Mouse (Mus musculus): ENCODE measurements around the gene Szrd1. TPM values are rescaled to one million over a fixed set of nuclear protein-coding genes. Genes with fewer than 3 reads are reported as not detected.

Szrd1 gene
- polyA plus RNA-seq, 1 experiment, result 136 TPM

DNA sequence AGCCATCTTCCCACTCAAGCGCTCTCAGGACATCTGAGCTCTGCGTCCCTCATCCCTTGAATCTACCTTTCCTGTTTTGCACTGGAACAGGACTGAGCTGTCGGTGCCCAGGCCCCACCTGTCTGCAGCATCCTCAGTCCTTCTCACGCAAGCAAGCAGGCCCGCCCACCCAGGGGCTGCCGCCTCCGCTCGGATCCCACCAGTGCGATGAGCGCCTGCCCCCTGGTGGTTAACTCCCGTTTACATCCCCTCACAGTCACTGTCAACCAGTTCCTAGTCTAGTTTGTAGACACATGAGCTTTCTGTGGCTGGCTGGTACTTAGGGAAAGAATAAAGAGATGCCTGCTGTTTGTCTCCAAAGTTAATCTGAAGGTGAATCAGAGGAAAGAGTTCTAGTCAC, 18.9 kb downstream of the Szrd1 start:
- Histone ChIP-seq H3K27me3 (replicated peaks) (no peaks in the 10 kb centered on the region), H3K4me3 (replicated peaks) (no peak overlapping the region), H3K9me3 (no peaks in the 10 kb centered on the region), H3K36me3 (replicated peaks; ENCODE audit: low read length) (peaks cover 77% of the 10 kb centered on the region), H3K4me1 (peaks cover 72% of the 10 kb centered on the region)
- TF ChIP-seq GATA1 (IDR thresholded peaks at IDR 0.05; ENCODE audit: borderline replicate concordance, low read length) (no peak), FLI1 (IDR thresholded peaks at IDR 0.05; ENCODE audit: low read length) (no peak)

DNA sequence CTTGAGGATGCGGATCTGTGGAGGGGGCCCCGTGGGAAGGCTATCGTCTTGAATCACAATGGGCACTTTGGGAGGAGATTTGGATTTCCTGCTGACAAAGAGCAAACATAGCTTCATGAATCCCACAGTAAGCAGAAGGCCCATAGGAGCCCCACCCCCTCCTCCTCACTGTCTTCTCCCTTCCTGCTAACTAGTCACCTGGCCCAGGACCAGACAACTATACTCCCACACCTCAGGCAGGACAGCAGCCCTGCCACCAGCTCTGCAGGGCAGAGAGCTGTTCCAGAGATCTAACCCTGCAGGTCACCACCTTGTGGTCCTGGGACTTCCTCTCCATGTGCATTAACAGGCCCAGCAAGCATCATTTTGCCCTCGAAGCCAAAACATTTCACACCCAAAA, 20.9 kb downstream of the Szrd1 start:
- Histone ChIP-seq H3K4me3 (replicated peaks) (no peak overlapping the region), H3K36me3 (replicated peaks; ENCODE audit: low read length) (peaks cover 88% of the 10 kb centered on the region), H3K27me3 (replicated peaks) (no peaks in the 10 kb centered on the region), H3K4me1 (peaks cover 60% of the 10 kb centered on the region), H3K9me3 (no peaks in the 10 kb centered on the region)
- TF ChIP-seq FLI1 (IDR thresholded peaks at IDR 0.05; ENCODE audit: low read length) (no peak), GATA1 (IDR thresholded peaks at IDR 0.05; ENCODE audit: borderline replicate concordance, low read length) (no peak)

DNA sequence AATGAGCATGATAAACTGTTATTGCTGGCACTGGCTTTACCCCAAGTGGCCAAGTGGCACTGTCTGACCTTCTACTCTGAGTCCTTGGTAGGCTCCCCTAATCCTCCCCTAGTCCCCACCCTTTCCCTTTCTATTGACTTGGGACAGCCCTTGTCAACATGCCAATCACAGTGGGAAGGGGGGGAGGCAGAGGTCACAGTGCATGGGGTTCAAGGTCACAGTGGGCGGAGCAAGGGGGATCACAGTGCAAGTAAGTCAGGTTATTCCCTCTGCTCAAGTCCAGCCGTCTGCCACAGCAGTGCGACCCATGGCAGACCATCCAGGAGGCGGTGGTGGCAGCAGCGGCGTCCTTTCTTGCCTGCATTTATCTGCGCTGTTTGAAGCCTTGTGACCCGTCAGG, 24.2 kb downstream of the Szrd1 start:
- no peaks in the 10 kb centered on the region for H3K27me3 ChIP-seq (replicated peaks)
- H3K9me3 ChIP-seq, result no peaks in the 10 kb centered on the region
- peaks cover 99% of the 10 kb centered on the region for H3K36me3 ChIP-seq (replicated peaks; ENCODE audit: low read length)
- no peak overlapping the region for H3K4me3 ChIP-seq (replicated peaks)
- peaks cover 29% of the 10 kb centered on the region for H3K4me1 ChIP-seq
- no peak for TF ChIP-seq GATA1 (IDR thresholded peaks at IDR 0.05; ENCODE audit: borderline replicate concordance, low read length)
- no peak for TF ChIP-seq FLI1 (IDR thresholded peaks at IDR 0.05; ENCODE audit: low read length)

DNA sequence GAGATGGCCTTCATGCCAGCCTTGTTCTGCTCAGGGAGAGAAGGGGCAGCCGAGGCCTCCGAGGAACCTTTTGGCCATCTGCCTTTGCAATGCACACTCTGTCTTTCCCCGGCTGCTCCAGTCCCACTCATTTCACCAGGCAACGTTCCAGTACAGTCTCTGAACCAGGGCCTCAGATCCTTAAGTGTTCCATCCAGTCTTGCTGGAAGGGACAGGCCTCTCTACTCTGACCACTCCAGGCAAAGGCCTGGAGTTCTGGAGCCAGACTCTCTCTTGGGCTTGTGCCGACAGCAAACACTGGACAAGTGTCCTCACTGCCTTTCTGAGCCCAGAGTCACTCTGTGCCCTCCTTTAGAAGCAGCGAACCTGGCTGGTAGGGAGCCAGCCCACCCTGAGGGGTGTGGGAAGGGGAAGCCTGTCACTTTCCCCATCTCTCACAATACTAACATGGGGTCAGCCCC, 25.0 kb downstream of the Szrd1 start:
- H3K36me3 ChIP-seq (replicated peaks; ENCODE audit: low read length), result peaks cover 95% of the 10 kb centered on the region
- peaks cover 23% of the 10 kb centered on the region for H3K4me1 ChIP-seq
- H3K27me3 ChIP-seq (replicated peaks), result no peaks in the 10 kb centered on the region
- TF ChIP-seq GATA1 (IDR thresholded peaks at IDR 0.05; ENCODE audit: borderline replicate concordance, low read length) (no peak), FLI1 (IDR thresholded peaks at IDR 0.05; ENCODE audit: low read length) (no peak)
- H3K9me3 ChIP-seq, result no peaks in the 10 kb centered on the region
- no peak overlapping the region for H3K4me3 ChIP-seq (replicated peaks)

DNA sequence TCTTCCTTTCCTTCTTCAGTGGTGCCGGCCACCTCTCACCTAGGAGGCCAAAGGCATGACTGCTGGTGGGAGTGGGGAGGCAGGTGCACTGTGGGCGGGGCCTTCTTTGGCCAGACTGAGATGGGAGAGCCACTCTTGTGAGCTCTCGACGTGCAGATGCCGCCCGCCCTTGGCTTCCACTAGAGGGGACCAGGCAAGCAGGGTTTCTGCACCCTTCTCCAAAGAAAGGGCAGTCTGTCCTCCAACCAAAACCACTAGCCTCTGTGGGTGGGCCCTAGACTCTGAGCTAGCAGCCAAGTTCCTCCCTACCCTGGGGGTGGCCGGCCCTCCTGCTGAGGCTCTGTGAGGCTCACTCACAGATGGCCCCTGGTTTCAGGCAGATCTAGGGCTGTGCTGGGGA, 25.7 kb downstream of the Szrd1 start:
- TF ChIP-seq FLI1 (IDR thresholded peaks at IDR 0.05; ENCODE audit: low read length) (no peak), GATA1 (IDR thresholded peaks at IDR 0.05; ENCODE audit: borderline replicate concordance, low read length) (no peak)
- H3K9me3 ChIP-seq, result no peaks in the 10 kb centered on the region
- H3K4me3 ChIP-seq (replicated peaks), result no peak overlapping the region
- H3K36me3 ChIP-seq (replicated peaks; ENCODE audit: low read length), result peaks cover 87% of the 10 kb centered on the region
- peaks cover 15% of the 10 kb centered on the region for H3K4me1 ChIP-seq
- no peaks in the 10 kb centered on the region for H3K27me3 ChIP-seq (replicated peaks)

DNA sequence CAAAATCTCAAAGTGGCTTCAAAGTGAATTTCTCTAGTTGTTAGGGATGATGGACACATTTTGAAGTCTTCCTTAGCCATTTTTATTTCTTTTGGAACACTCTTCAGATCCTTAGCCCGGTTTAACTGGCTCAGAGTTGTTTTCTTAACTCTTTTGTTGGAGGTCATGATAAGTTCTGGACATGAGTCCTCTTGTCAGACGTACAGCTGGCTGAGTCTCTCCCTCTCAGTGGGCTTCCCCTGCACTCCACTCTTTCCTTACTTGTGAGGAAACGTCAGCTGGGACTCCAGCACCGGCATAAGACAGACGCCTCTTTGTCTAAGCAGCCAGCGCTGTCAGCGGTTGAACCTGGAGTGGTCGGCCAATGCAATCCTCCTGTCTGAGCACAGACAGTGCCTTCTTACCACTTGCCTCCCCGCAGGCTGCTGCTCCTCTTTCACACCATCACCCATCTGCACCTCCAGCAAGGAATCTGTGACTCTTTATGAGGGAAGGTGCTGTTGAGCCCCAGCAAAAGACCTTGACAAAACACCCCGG, 31.3 kb downstream of the Szrd1 start:
- Histone ChIP-seq H3K36me3 (replicated peaks; ENCODE audit: low read length) (peaks cover 32% of the 10 kb centered on the region), H3K27me3 (replicated peaks) (peaks cover 34% of the 10 kb centered on the region)
- no peak for TF ChIP-seq GATA1 (IDR thresholded peaks at IDR 0.05; ENCODE audit: borderline replicate concordance, low read length)
- TF ChIP-seq FLI1 (IDR thresholded peaks at IDR 0.05; ENCODE audit: low read length), result no peak

DNA sequence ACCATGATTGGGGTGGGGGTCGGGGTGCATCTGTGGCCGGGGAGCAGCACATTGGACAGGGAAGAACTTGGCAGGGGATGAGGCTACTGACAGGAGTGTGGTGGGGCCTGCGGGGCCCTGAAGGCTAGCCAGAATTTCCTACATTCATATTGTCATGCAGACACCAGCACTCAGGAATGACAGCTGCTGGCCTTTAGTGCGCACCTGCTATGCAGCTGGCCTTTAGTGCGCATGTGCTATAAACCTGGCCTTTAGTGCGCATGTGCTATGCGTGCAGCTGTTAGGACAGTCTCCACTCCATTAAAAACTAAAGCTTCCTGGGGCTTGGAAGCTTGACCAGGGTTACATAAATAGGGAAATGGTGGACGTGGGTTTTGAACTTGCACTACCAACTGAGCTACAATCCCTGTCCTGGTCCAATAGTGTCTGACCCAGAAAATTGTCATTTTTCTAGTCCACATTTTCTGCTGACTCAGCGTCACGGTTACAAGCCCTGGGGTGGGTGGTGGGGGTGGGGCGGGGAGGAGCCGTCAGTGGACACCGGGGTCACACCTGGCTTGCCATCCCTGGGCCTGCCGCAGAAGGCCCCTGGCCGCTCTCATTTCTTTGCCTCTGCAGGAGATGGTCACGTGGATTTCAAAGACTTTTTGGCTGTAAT, 32.9 kb downstream of the Szrd1 start:
- Histone ChIP-seq H3K36me3 (replicated peaks; ENCODE audit: low read length) (peaks cover 16% of the 10 kb centered on the region), H3K27me3 (replicated peaks) (peaks cover 41% of the 10 kb centered on the region), H3K4me1 (peaks cover 12% of the 10 kb centered on the region; the same call in 1 of the 2 replicates), H3K4me3 (replicated peaks) (no peak overlapping the region), H3K9me3 (no peaks in the 10 kb centered on the region)
- TF ChIP-seq FLI1 (IDR thresholded peaks at IDR 0.05; ENCODE audit: low read length) (no peak), GATA1 (IDR thresholded peaks at IDR 0.05; ENCODE audit: borderline replicate concordance, low read length) (no peak)

More for the DNA sequence above, 31.3 kb downstream of the Szrd1 start:
- Histone ChIP-seq H3K4me1 (peaks cover 8% of the 10 kb centered on the region; the same call in 1 of the 2 replicates), H3K9me3 (no peaks in the 10 kb centered on the region), H3K4me3 (replicated peaks) (peak overlapping the region; percentile 23)

DNA sequence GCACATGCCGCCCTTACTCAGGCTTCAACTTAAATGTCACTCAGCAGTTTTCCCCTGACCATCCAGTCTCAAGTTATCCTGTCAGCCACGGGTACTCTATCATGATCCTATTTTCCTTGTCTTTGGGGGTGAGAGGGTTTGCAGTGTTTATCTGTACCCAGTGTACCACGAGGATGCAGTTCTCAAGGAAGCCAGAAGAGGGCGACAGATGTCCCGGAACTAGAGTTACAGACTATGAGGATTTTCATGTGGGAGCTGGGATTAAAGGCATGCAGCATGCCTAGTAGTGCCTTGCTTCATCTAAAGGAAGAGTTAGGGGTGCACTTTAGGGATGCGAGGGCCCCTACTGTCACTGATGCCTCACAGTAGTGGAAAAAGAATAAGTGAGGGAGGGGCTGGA, 37.7 kb downstream of the Szrd1 start:
- TF ChIP-seq GATA1 (IDR thresholded peaks at IDR 0.05; ENCODE audit: borderline replicate concordance, low read length) (no peak), FLI1 (IDR thresholded peaks at IDR 0.05; ENCODE audit: low read length) (no peak)
- Histone ChIP-seq H3K27me3 (replicated peaks) (peaks cover 38% of the 10 kb centered on the region), H3K4me3 (replicated peaks) (no peak overlapping the region), H3K4me1 (peaks cover 18% of the 10 kb centered on the region), H3K9me3 (no peaks in the 10 kb centered on the region), H3K36me3 (replicated peaks; ENCODE audit: low read length) (no peaks in the 10 kb centered on the region)

DNA sequence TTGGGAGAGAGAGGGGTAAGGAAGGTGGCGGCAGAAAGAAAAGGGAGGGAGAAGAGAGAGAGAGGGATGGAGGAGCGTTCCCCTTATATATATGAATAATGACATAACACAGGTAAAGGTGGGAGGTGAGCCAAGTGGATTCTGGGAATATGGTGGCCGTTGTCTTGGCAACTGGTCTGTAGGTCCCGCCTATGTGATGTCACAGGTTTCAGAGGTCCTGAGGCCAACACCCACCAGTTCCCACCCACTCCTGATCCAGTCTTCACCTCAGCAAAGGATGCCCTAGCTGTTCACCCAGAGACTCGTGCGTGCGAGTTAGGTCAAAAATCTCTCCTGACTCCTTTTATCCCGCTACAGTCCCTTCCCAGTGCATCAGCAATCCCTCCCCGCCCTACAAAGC, 38.3 kb downstream of the Szrd1 start:
- peaks cover 37% of the 10 kb centered on the region for H3K27me3 ChIP-seq (replicated peaks)
- no peaks in the 10 kb centered on the region for H3K9me3 ChIP-seq
- H3K36me3 ChIP-seq (replicated peaks; ENCODE audit: low read length), result no peaks in the 10 kb centered on the region
- no peak for TF ChIP-seq FLI1 (IDR thresholded peaks at IDR 0.05; ENCODE audit: low read length)
- peaks cover 18% of the 10 kb centered on the region for H3K4me1 ChIP-seq
- no peak overlapping the region for H3K4me3 ChIP-seq (replicated peaks)

DNA sequence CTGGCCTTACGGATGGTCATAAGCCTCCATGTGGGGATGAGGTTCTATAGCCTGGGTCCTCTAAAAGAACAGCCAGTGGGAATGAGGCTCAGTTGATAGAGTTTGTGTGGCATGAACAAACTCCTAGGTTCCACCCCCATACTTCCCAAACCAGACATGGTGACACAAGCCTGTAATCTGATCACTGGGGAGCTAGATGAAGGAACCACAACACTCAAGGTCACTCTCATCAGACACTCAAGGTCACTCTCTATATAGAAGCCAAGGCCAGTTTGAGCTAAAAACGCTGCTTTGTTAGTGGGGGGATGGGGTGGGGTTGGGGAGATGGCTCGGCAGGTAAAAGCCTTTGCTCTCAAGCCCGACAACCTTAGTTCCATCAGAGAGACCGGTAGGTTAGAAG, 39.6 kb downstream of the Szrd1 start:
- Histone ChIP-seq H3K9me3 (no peaks in the 10 kb centered on the region), H3K36me3 (replicated peaks; ENCODE audit: low read length) (no peaks in the 10 kb centered on the region), H3K4me3 (replicated peaks) (no peak overlapping the region), H3K27me3 (replicated peaks) (peaks cover 34% of the 10 kb centered on the region), H3K4me1 (peaks cover 13% of the 10 kb centered on the region)
- TF ChIP-seq GATA1 (IDR thresholded peaks at IDR 0.05; ENCODE audit: borderline replicate concordance, low read length), result no peak
- TF ChIP-seq FLI1 (IDR thresholded peaks at IDR 0.05; ENCODE audit: low read length), result no peak
